Mouse (Mus musculus) spleen, postnatal 4 days (tissue): ENCODE results near the gene Apon.
"Not testable (repeated sequence)": the region's sequence is repeated elsewhere in the genome, so short reads cannot be mapped to it uniquely, and the experiment has no call there.

Experiments used
- DNase-seq, 2 experiments: peaks; one replicate each; pipeline ENCODE4 v3.0.0; 2022; ENCODE audit warnings: low spot score in 2 of 2

Gene Apon

GRCm38 (mm10) chr10:128232420-128232985, 21.4 kb upstream of the Apon start:
- peak; percentile 66 to 77 for DNase-seq

- DNase-seq, result no peak
Observed at GRCm38 (mm10) chr10:128236321-128236720, 17.6 kb upstream of the Apon start.

- DNase-seq, result no peak
Observed at GRCm38 (mm10) chr10:128237807-128238480, 16.0 kb upstream of the Apon start.

- DNase-seq, result no peak
Observed at GRCm38 (mm10) chr10:128239140-128239539, 14.8 kb upstream of the Apon start.

- DNase-seq, result no peak
Observed at GRCm38 (mm10) chr10:128240131-128240530, 13.8 kb upstream of the Apon start.

- DNase-seq, result no peak
Observed at GRCm38 (mm10) chr10:128243252-128243651, 10.6 kb upstream of the Apon start.

GRCm38 (mm10) chr10:128244121-128244520, 9.8 kb upstream of the Apon start:
- no peak for DNase-seq

- DNase-seq, result no peak
Observed at GRCm38 (mm10) chr10:128247020-128247732, 6.7 kb upstream of the Apon start.

GRCm38 (mm10) chr10:128250565-128250964, 3.3 kb upstream of the Apon start:
- no peak for DNase-seq

- DNase-seq, result no peak
Observed at GRCm38 (mm10) chr10:128255925-128256324, 2.0 kb downstream of the Apon start.

GRCm38 (mm10) chr10:128256328-128256727, 2.4 kb downstream of the Apon start:
- no peak for DNase-seq

GRCm38 (mm10) chr10:128258953-128259352, 5.1 kb downstream of the Apon start:
- DNase-seq, result no peak

GRCm38 (mm10) chr10:128259946-128260345, 6.0 kb downstream of the Apon start:
- no peak for DNase-seq

- DNase-seq, result not testable (repeated sequence)
Observed at GRCm38 (mm10) chr10:128260376-128260775, 6.5 kb downstream of the Apon start.

- DNase-seq, result no peak
Observed at GRCm38 (mm10) chr10:128262300-128262699, 8.4 kb downstream of the Apon start.

GRCm38 (mm10) chr10:128263393-128264310, 9.8 kb downstream of the Apon start:
- no peak for DNase-seq

GRCm38 (mm10) chr10:128268371-128268770, 14.5 kb downstream of the Apon start, which contains the start of gene Apof:
Gene Apof (plus strand): TSS chr10:128268671.
- DNase-seq, result no peak

GRCm38 (mm10) chr10:128269206-128269910, 15.5 kb downstream of the Apon start:
- no peak for DNase-seq

GRCm38 (mm10) chr10:128270287-128270841, 16.5 kb downstream of the Apon start, which contains the start of gene Stat2:
Gene Stat2 (plus strand): TSS chr10:128270559.
- DNase-seq, result peak; percentile 96 to 97

GRCm38 (mm10) chr10:128270866-128271265, 17.0 kb downstream of the Apon start:
- no peak for DNase-seq

- no peak for DNase-seq
Observed at GRCm38 (mm10) chr10:128271883-128272282, 18.0 kb downstream of the Apon start.
